In the genomic region with DNA sequence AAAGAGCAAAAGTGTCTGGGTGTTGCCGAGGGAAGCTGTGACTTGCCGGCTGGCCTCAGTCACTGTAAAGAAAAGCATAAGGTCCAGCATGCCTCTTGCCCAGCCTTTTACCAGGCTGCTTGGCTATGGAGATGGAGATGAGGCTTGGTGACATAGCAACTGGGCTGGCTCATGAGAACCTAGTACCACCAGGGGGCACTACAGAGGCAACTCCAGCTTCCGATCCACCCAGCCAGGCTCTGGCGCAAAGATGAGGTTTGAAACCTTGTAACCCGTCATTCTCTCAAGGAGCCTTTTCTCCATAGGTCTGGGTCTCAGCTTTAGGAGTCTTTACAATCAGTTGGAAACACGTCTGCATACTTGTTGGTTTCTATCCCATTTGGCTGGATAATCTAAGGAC, we compare ENCODE assay signal across 8 mouse cellular contexts.
DNase-seq lines count a peak whose midpoint lies in the region; ATAC-seq and TF ChIP-seq lines count a peak whose summit lies in the region.

No protein-coding gene starts in this region.

- peak; percentile 45 for DNase-seq in MEL-GATA-1-ER (ENCODE audit: extremely low read depth, low read depth)
- peak; percentile 85 for DNase-seq in brain, adult 2 months (ENCODE audit: low read depth, low spot score)
- peak; percentile 80 to 87 for DNase-seq in heart, postnatal 14 days
- peak; percentile 82 to 90 for DNase-seq in layer of hippocampus, adult 2 months (ENCODE audit: low spot score in 2 of 2)
- peak; percentile 88 for DNase-seq in lung, postnatal 14 days
- DNase-seq in retina, adult 2 months (ENCODE audit: low read depth, low spot score): peak; percentile 57
- peak; percentile 74 for DNase-seq in urinary bladder, postnatal 25 days (ENCODE audit: low spot score)

- H3K27ac ChIP-seq in layer of hippocampus, adult 2 months: no peak overlapping the region

- H3K4me3 ChIP-seq in layer of hippocampus, adult 2 months: no peak overlapping the region

- intact Hi-C loops in heart, postnatal 14 days (cut with DNase I): no loop called here

- peak; percentile 98 for TF ChIP-seq CTCF in layer of hippocampus, adult 2 months (conservative IDR thresholded peaks at IDR 0.05)

- ATAC-seq in erythroblast, adult 5-6 weeks (replicated peaks; ENCODE audit: low FRiP score, poor library complexity, severe bottlenecking): peak; percentile 82
